Mouse (Mus musculus) liver (tissue): ENCODE measurements at regions not wholly inside any gene's neighbourhood (a gene's known extent, or its start where the extent isn't known, plus 50 kb on each side); places are given as distances from the start of the nearest gene placed in this dataset.
"Not testable (repeated sequence)": the region's sequence is repeated elsewhere in the genome, so short reads cannot be mapped to it uniquely, and the experiment has no call there.

Experiments
- DNase-seq: peaks from one replicate; pipeline ENCODE4 v3.0.0-alpha.2; 2020; ENCODE audit warnings: mixed read lengths

DNA sequence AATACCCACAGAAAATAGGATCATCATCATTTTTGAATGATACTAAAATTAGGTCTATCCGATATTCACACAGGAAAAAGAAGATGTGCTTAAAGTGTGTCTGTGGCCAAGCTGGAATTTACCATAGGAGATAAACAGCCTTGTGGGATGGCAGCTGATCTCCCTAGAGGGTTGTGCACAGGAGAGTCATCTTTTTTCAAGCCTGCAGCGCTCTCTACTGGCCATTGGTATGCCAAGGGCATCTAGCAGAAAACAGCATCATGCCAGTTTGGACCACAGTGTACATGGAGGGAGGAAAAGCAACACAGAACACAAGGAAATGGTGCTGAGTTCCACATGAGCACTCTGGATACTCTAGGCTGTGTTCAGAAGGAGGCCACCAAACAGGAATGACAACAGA, 74.1 kb upstream of the Diaph3 start:
- DNase-seq = peak; percentile 58

DNA sequence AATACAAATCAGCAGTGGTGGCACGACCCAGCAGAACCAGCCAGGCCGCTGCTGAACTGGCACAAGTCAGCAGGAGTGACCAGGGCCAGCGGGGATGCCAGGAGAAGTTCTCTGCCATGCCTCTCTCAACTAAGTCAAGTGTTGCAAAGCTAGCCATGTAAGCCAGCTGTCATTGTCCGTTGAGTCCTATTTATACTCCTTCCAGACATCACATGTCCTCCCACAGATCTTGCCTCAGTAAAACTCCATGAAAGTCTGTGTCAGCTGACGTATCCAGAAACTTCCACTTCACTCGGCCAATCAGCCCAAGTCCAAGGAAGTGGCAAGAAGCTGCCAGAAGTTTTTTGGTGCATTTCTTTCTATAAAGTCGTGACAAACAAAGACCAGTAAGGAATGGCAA, 76.0 kb upstream of the Diaph3 start:
- DNase-seq = no peak

DNA sequence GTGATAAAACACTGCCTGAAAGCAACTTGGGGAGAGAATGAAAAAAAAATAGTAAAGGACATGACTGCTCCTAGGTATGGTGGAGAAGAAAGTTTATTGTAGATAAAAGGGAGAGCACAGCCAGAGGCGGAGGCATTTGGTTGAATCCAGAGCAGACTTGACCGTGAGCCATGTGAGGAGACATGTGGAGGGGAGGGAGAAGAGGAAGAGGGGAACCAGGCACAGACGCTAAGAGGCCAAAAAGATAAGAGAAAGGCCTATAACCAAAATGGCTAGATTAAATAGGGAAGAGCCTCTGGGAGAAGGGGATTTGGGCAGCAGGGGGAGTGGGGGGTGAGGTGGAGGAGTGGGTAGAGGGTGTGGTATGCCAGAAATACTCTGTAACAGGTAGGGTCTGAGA, 78.9 kb upstream of the Diaph3 start:
- DNase-seq = no peak

DNA sequence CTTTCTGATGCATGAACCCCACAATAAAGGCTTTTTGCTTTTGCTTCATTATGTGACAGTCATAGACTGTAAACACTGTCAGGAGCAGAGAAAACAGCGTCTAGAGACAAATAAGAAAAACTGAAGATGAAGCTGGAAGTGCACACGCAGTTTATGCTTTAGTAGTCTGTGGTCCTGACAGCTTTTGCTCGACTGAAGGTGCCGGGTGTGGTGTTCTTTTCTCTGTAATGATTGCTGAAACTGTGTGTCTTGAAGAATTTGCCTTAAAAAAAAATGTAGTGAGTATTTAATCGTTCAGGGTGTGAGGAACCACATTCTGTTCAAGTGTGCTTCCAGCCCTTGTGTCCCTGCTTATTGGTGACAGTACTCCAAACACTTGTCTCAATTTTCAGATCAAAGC, 83.8 kb upstream of the Diaph3 start:
- no peak for DNase-seq

DNA sequence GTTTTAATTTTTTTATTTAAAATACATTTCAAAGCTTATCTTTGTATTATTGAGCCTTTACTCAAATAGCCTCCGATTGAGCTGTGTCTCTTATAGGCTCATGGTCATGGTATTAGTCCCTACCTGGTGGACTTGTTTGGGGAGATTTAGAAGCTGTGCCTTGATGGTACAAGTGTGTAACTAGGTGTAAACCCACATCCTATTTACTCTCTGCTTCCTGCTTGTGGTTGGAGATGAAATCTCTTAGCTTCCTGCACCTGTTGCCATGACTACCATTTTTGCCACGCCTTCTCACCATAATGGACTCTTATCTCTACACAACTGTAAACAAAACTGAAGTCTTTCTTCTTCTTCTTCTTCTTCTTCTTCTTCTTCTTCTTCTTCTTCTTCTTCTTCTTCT, 108.2 kb upstream of the Diaph3 start:
- no peak for DNase-seq

DNA sequence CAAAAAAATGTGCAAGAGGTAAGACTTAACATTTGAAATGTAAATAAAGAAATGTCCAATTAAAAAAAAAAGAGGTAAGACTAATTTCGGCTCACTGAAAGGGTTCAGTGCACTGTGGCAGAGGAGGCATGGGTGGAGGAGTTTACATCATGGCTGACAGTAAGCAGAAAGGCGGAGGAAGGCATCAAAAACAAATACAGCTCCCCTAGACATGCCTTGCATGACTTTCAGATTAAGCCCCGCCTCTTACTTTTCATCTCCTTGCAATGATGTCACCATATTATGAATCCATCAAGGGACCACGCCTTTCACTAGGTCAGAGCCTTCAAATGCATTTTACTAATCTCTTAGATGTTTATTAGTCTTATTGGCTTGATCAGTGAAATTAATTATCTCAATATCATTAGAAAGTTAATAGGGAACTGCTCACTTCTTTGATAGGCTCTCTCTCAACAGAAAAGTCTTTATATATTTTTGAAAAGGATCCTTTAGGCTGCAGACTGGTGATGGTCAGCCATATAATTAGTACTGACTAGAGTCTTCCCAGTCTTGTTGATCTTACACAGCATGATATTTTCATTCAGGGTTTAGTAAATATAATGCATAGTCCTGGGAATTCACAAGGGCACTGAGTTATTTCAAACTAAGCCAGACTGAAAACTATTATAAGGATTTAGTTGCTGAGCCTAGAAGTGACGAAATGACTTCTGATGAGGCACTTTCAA, 114.6 kb upstream of the Diaph3 start:
- DNase-seq = no peak

DNA sequence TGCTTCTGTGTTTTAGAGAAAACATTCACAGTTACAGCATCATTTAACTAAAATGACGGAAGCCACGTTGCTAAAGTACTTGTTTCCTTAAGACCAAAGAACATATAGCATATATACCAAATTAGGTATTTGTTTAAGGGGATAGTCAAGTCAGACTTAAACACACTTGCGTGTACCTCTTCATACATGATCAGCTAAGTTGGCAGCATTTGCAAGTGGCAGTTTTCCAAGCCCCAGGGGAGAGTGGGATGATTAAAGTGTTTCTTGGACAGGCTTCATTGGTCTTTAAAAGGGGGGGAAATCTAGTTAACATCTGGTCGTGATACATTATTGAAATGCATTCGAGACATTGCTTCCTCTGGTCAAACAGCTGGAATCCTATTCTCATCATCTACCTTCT, 120.7 kb upstream of the Diaph3 start:
- DNase-seq = no peak

DNA sequence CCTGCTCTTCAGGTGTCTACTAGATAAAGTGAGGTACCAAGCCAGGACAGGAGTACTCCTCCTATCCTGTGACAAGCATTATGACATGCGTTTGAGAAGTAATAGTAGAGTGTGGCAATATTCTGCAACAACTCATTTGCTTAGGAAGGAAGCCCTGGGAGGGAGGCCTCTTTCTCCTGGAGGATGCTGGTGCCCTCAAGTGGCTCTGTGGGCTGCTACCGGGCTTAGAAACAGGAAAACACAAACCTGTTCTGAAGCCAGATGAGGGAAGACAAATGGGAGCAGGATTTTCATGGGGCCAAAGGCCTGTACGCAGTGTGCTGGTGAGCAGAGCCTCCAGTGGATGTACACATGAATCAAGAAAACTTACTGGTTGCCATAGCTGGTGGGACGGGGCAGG, 123.8 kb upstream of the Diaph3 start:
- DNase-seq = no peak

DNA sequence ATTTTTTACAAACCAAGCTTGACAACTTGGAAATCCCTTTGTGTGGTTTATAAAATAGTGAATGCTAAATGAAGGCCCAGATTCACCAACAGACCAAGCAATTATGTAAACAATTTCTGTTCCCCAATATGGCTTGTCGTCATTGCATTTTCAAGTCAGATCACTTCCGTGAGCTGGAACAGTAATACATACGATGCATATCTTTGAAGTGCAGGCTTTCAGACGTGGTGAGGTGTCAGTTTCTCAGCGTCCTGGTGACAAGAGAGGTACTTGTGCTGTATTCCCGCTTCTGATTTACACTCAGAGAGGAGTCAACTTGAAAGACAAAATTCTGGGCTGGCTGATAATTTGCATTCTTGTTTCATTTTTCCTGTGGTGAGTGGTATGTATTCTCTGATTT, 125.3 kb upstream of the Diaph3 start:
- no peak for DNase-seq

DNA sequence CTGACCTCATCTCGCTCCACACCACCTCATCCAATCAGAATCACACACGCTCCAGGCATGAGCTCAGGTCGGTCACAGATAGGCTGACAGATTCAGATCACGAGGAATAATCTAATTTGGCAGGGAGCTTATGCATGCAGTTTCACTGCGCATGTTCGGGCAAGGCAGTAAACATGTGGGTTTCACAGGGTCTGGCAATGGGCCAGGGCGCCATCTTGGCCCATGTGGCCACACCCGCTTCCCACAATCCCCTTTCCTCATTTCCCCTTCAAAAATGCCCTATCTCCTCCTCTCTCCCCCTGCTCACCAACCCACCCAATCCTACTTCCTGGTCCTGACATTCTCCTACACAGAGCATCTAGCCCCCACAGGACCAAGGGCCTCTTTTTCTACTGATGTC, 127.2 kb upstream of the Tdrd3 start:
- DNase-seq = not testable (repeated sequence)

DNA sequence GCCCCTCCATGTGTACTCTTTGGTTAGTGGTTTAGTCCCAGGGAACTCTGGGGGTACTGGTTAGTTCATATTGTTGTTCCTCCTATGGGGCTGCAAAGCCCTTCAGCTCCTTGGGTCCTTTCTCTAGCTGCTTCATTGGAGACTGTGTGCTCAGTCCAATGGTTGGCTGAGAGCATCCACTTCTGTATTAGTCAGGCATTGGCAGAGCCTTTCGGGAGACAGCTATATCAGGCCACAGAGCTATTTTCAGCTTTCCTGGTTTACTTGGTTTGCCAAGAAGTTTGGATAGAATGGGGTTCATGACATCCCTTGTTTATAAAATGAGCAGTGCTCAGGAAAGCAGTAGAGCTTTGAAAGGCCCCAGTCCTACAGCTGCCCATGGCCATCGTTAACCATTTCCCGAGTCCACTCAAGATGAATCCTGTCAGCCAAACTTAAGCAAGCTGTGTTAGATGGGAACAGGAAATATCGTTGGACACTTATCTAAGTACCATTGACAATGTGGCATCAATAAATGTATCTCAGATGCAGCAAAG, 126.7 kb upstream of the Tdrd3 start:
- DNase-seq = no peak

DNA sequence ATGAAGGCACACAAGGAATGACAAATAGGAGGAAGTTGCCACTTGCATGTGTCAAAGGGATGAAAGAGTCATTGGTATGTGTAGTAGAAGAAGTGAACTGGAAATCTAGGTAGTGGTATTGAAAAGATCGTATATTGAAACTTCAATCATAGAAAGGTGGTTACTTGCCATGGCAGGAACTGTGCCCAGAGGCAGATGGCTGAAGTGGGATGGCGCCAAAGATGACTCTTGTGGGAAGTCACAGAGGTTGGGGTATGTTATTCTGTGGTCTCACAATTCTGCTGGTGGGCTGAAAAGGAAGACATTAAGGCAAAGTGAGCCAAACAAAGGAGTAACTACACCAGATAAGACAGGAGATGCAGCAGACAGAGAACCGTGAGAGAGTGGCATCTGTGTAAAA, 121.2 kb upstream of the Tdrd3 start:
- no peak for DNase-seq

DNA sequence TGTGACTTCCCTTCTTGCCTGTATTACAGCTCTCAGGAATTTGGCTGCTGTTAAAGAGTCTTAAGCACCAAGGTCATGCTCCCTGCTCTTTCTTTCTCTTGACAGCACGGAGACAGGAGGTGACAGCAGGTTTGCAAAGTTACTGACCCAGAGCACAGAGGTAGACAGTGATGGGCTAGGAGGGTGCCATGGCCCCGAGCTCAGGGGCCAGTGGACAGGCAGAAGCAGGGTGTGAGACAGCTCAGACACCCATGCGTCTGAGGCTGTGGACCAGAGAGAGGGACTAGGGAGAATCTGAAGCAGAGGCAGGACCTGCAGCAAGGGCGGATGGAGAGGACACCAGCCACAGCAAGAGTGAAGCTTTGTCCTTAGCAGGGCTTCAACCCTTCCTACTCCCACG, 119.3 kb upstream of the Tdrd3 start:
- DNase-seq = no peak

DNA sequence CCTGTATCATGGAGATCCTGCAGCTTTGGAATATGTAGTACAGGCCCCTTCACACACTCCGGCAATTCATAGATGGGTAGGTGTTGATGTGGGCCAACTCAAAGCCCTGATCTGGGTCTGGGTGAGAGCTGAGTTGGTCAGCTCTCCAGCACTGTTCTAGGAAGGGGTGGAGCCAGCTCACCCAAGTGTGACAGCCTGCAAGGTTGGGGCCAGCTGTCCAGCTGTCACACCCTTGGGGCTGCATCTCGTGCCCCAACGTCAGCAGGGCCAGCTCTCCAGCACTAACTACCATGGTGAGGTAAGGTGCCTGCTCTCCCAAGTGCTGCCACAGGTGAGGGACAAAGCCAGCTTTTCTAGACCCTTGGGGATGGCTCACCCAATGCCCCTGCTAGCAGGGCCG, 115.6 kb upstream of the Tdrd3 start:
- no peak for DNase-seq

DNA sequence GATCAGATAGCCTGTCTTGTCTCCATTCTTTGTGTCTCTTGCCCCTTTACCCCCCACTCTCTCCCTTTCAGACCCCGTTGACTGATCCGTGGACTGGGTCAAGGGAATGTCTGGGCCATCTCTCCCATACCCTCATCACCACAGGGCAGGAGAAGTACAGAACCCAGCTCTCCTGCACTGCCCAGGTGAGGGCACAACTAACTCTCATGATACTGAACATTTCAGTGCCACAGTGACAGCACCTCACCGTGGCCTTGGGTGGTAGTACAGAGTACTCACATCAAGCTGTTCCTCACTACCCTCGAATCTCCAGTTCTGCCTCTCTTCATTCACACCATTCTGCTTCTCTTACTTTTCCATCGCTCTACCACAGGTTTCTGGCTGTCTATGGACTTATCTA, 114.9 kb upstream of the Tdrd3 start:
- no peak for DNase-seq

DNA sequence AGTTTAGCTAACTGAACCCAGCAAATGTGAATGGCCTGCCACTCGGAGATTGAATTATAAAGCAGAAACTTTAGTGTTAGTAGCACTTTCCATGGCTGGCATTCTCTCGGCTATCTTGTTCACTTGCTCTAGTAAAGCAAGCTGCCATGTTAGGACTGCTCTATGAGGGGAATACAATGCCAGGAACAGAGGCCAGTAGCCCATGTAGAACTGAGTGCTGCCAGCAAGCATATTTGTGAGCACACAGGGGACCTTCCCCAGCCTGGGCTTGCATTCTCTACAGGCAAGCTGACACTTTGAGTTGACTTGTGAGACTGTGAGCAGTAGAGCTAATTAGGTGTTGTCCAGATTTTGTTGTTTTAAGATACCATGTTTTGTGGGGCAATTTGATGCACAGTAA, 111.0 kb upstream of the Tdrd3 start:
- DNase-seq = no peak

DNA sequence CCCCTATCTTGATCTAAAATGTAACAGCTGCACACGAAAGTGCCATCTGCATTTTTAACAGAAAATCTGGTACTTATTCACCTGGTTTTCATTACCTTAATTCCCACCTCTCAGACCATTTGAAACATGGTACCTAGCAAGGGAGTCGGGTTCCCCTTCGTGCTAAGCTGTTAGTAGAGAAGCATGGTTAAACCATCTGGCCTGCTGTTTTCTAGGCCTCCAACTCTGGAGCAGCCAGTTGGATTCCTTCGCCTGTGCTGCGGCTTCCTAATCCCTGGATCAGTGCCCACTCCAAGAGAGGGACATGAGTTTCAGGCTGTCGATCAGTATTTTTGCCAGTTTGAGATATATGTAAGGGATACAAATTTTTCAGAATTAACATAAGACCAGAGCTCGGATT, 110.4 kb upstream of the Tdrd3 start:
- no peak for DNase-seq

DNA sequence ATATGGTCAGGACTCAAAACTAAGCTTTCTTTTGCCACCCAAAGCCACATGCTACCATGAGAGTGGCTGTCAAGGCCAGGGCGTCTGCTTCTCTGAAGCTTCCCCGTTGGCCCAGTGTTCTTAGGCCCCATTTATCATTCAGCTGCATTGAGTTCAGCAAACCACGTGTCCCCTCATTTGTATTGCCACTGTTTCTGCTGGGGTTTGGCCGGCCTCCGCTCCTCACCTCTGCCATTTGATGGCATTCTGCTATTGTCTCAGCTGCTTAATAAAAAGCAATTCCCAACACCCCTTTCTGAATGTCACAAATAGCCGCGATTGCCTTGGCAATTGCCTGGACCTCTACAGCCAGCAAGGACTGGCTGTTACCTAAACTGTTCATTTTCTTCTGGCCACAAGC, 108.4 kb upstream of the Tdrd3 start:
- DNase-seq = no peak

DNA sequence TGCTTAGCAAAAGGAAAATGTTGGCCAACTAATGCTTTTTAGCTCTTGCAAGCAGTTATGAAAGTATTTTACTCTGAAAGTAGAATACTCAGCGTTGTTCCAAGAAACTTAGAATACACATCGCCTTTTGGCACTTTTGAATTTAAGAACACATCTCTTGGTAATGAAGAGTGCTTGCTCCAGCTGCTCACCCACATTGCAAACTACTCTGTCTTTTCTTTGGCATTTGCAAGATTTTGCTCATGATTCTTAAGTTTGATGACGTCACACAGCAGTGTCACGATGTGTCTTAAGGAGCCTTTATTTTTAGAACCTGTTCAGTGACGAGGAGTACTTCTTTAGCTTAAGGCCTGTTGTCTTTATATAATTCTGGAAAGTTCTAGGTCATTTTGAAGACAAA, 104.1 kb upstream of the Tdrd3 start:
- no peak for DNase-seq

DNA sequence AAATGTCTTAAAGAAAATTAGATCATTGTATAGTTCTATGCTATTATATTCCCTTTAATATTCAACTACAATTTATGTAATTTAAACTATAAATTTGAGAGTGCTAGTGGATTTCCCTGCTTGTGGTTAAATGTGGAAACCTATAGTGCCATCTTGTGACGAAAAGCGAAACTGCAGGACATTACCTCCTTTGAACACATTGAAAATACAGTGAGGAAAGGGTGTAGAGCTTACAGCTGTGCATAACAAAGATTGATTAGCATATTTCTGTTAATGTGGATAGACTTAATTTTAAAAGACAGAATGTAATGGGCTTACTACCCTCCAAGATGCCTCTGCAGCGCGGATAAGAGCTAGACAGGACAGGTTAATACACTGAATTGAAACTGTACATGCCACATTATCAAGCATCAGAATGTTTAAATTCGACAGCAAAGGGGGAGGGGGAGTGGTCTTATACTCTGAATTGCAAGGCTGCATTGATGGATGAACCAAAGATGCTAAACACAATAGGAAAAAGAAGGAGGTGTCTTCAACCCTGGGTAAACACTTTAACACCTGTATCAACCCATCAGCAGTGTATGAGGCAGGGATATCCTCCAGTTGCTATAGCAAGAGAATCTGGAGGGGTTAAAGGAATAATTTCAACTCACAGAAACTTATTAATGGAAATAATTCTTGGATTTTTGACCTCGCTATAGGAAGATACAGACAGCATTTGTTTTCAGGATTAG, 101.3 kb upstream of the Tdrd3 start:
- DNase-seq = peak; percentile 26

DNA sequence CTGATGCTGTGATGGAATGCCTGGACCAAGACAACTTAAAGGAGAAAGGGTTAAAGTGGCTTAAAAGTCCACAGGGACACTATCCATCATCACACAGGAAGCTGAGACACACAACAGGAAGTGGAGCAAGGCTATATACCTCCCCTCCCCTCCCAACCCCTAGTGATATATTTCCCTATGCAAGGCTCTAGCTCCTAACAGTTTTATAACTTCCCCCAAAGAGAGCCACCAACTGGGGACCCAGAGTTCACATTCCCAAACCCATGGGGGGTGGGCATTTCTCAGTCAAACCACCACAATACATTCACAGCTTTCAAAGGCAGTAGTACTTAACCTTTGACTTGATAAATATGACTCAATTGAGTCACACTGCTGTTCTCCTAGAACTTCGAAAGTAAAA, 88.6 kb upstream of the Tdrd3 start:
- DNase-seq = no peak

DNA sequence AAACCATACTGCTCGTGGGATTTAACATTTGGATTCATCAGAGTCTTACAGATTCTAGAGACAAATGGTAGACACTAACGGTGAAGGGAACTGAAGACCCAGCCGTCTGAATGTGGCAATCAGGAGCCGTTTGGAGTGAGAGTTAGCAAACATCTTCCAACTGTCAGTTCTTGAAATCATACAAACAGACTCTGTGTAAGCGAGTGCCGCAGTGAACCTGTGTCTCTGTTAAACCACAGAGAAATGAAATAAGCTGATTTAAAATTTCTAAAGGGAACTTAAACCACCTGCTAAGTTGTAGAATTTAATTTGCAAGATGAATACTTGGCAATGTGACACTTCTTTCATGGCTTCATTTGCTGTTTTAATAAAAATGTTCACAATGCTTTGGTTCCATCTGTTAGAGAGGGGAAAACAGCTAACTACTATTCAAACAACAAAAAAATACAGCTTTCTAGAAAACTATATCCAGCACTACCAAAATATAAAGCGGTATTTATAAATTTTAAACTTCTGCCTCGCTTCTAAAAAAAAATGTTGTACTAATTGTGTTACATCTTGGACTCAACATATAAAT, 78.4 kb upstream of the Tdrd3 start:
- no peak for DNase-seq

DNA sequence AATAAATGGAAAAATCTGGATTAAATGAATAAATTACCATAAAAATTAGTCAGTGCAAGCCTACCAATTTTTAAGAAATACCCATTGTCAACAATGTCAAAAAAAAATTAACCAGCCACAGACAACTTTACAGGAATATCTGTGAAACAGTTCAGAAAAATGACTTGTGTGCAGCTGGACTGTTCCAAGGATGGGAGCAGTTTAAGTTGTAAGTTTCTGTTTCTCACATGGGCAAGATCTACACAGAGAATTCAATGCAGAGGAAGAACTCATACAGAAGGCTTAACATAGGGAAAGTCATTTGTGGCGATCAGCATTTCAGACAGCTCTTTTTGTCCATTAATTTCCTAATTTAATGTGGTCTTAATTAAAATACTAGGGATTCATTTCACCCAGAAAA, 71.9 kb upstream of the Tdrd3 start:
- DNase-seq = no peak

DNA sequence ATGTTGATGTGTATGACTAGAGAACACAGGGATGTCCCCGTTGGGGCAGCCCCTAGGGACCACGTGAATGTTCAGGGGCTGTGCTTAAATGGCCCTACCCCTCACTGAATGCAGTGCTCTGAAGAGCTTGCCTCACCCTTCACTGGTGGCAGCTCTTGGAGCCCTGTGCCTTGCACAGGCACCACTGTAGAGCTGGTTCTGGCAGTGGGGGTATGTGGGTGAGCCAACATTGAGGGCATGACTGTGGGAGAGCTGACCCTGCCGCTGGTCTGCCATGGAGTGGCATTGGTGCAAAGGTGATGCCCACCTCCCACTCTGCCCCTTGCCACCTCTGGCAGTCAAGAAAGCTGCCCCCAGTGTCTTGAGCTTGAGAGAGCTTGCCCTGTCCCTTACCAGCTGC, 69.6 kb upstream of the Tdrd3 start:
- DNase-seq = no peak
